Mouse (Mus musculus) olfactory bulb, adult 2 months (tissue): Measurements from ENCODE around the gene Auts2.

Source experiments
- CTCF ChIP-seq: fragments of 200-500 bp; IDR thresholded peaks from 2 replicates; pipeline ENCODE4 v1.5.1; 2012; ENCODE audit warnings: low read depth, mild to moderate bottlenecking, low read length, moderate library complexity; ENCODE audit not compliant: insufficient read depth
- POLR2A ChIP-seq: fragments of 200-500 bp; IDR thresholded peaks from 2 replicates; pipeline ENCODE4 v1.6.1; 2012; ENCODE audit warnings: mild to moderate bottlenecking, low read depth, low read length, moderate library complexity; ENCODE audit not compliant: insufficient read depth

DNA sequence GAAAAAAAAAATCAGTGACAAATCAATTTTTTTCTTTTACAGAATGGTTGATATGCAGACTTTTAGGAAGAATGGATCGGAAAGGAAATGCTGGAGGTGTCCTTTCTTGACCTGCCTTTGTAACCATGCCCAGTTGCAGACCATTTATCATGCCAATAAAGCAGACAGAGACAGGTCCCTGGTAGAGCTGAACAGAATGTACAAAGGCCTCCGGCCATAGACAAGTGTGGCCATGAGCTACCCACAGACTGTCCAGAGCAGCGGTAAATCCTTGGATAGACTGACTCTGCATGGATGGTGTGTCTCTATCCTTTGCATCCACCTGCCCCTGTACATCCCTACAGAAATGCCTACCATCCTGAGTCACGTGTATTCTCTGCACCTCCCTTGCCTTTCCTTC is 100.2 kb downstream of the Auts2 start:
- TF ChIP-seq POLR2A (no peak), CTCF (no peak)
